Comparison of ENCODE assay signal across 10 mouse cellular contexts in the genomic region with DNA sequence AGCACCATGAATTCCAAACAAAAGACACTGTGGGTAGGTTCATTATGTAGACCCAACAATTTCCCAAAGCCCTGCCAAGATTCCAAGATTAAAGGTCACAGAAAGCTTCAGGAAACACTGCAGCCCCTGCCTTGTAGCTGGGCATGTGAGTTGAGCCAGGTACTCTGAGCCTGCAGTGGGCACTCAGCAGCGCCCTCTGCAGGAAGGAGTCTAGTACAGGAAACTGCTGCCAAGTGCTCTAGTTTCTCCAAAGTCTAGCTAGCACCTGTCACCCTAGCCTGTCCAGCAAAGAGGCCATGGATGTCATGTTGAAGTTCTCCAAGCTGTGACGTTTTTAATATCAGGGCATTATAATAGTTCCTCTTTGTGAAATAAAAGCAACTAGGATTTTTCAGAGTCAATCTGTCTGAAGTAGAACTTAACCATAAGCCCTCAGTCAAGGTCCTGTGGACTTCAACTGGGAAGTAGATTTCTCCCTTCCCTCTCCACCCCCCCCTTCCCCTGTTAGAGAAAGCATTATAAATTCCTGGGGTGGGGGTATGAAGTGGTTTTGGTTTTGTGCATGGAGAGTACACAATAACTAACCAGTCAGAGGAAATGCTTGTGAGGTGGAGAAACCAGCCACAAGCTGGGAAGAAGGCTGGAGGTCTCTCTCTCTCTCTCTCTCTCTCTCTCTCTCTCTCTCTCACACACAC. TPM values are rescaled to one million over a fixed set of nuclear protein-coding genes. Genes with fewer than 3 reads are reported as not detected.
DNase-seq lines count a peak whose midpoint lies in the region; ATAC-seq and TF ChIP-seq lines count a peak whose summit lies in the region.
"Had no signal": no experiment of that assay in that cellular context is flagged by ENCODE, and none has a peak within 500 bp of the region (broad histone marks: within the 10 kb centered on the region; RNA-seq: fewer than 3 reads in every experiment).

No protein-coding gene starts in this region.

- dilution Hi-C loops in CH12.LX (cut with MboI; ENCODE audit: extremely low pct_ligation_motif_present, extremely low pct_unique_long_range_greater_than_20kb, low sequenced_read_pairs), result no loop called here

- peak; percentile 58 for TF ChIP-seq RAD21 in CH12.LX (IDR thresholded peaks at IDR 0.05; ENCODE audit: low read depth, low read length)

- TF ChIP-seq POLR2A in CH12.LX (IDR thresholded peaks at IDR 0.05; ENCODE audit: low read depth, low read length), result no peak

- no peak overlapping the region for H3K9ac ChIP-seq in CH12.LX (ENCODE audit: insufficient read depth, low read depth)
- H3K9ac ChIP-seq: embryonic facial prominence, embryonic 12.5 days had no signal

- H3K79me2 ChIP-seq in CH12.LX (replicated peaks; ENCODE audit: control insufficient read depth, extremely low read depth, insufficient read depth, poor library complexity, severe bottlenecking), result no peaks in the 10 kb centered on the region

- no peak overlapping the region for H3K4me3 ChIP-seq in gastrocnemius, adult 2 months
- no peak overlapping the region for H3K4me3 ChIP-seq in CH12.LX (replicated peaks in 1 of 3; ENCODE audit: low read depth in 2 of 3, low read length in 2 of 3, poor library complexity in 1 of 3)
- H3K4me3 ChIP-seq: embryonic facial prominence, embryonic 12.5 days had no signal

- in situ Hi-C loops in CH12.LX (cut with MboI; ENCODE audit: low pct_ligation_motif_present, low pct_unique_long_range_greater_than_20kb, low sequenced_read_pairs), result no loop called here

- no peak overlapping the region for H3K4me2 ChIP-seq in CH12.LX (ENCODE audit: insufficient read depth, low read depth, poor library complexity, severe bottlenecking)
- H3K4me2 ChIP-seq: embryonic facial prominence, embryonic 12.5 days had no signal

- intact Hi-C loops in gastrocnemius, adult 2 months (cut with DNase I), result loop anchor here (2.0 kb wide), 1 partner anchor 93 kb away; no protein-coding TSS in a partner anchor

- peaks cover 0 to 3% of the 10 kb centered on the region in 2 experiments for H3K36me3 ChIP-seq in CH12.LX (replicated peaks in 1 of 2; ENCODE audit: control insufficient read depth in 1 of 2, insufficient read depth in 1 of 2, low read length in 1 of 2)
- H3K36me3 ChIP-seq: embryonic facial prominence, embryonic 12.5 days had no signal

- peaks cover 0 to 22% of the 10 kb centered on the region in 2 experiments; a peak in 2 of 4 replicates for H3K4me1 ChIP-seq in CH12.LX (ENCODE audit: control insufficient read depth in 1 of 2, insufficient read depth in 2 of 2)

- peak; percentile 85 for TF ChIP-seq CTCF in gastrocnemius, adult 2 months (IDR thresholded peaks at IDR 0.05)
- peak; percentile 81 to 83 for TF ChIP-seq CTCF in CH12.LX (conservative IDR thresholded peaks at IDR 0.05 in 1 of 2, IDR thresholded peaks at IDR 0.05 in 1 of 2; ENCODE audit: low read depth in 2 of 2, low read length in 2 of 2)

- peak; percentile 79 for DNase-seq in gastrocnemius, adult 2 months
- no peak for DNase-seq in gastrocnemius, postnatal 25 days
- peak; percentile 71 for DNase-seq in CH12.LX (ENCODE audit: extremely low read depth)
- DNase-seq in c-Kit-positive CD71-positive TER-119-negative erythroid progenitor cells, embryonic 14.5 days (ENCODE audit: low read depth), result peak; percentile 32
- DNase-seq in heart, postnatal 4 days, result peak; percentile 53
- DNase-seq in urinary bladder, postnatal 14 days (ENCODE audit: low spot score), result no peak
- DNase-seq in urinary bladder, postnatal 4 days (ENCODE audit: low spot score in 2 of 2), result no peak

- H3K27me3 ChIP-seq in CH12.LX (replicated peaks), result peaks cover 24% of the 10 kb centered on the region

- H3K9me3 ChIP-seq in CH12.LX (replicated peaks; ENCODE audit: low read length), result no peaks in the 10 kb centered on the region
- H3K9me3 ChIP-seq: embryonic facial prominence, embryonic 12.5 days had no signal

- no peak overlapping the region for H3K27ac ChIP-seq in gastrocnemius, adult 2 months
- no peak overlapping the region for H3K27ac ChIP-seq in CH12.LX (ENCODE audit: insufficient read depth, low read depth)
- H3K27ac ChIP-seq: embryonic facial prominence, embryonic 12.5 days; macrophage had no signal

- TF ChIP-seq EP300 in CH12.LX (IDR thresholded peaks at IDR 0.05; ENCODE audit: low read length), result no peak

- ATAC-seq in megakaryocyte progenitor cell, adult 5-6 weeks (replicated peaks; ENCODE audit: poor library complexity), result peak; percentile 46; the same call in 1 of the 2 replicates

TF ChIP-seq in CH12.LX, 34 proteins besides CTCF, POLR2A, EP300 and RAD21:
- TF ChIP-seq SMC3 (IDR thresholded peaks at IDR 0.05; ENCODE audit: low read depth, low read length), result peak; percentile 83
- no peak for TF ChIP-seq USF1 (IDR thresholded peaks at IDR 0.05; ENCODE audit: low read depth, low read length)
- TF ChIP-seq RCOR1 (conservative IDR thresholded peaks at IDR 0.05; ENCODE audit: low read depth, low read length), result no peak
- TF ChIP-seq ZNF384 (IDR thresholded peaks at IDR 0.05; ENCODE audit: low read depth, low read length), result no peak
- TF ChIP-seq ELF1 (IDR thresholded peaks at IDR 0.05; ENCODE audit: low read depth, low read length), result peak; percentile 10; the same call in 1 of the 2 replicates
- TF ChIP-seq ZC3H11A (IDR thresholded peaks at IDR 0.05; ENCODE audit: low read depth, low read length), result 0 out of 2 replicates have a peak, but pooled peaks have one; percentile 5
- TF ChIP-seq GABPA (IDR thresholded peaks at IDR 0.05; ENCODE audit: insufficient replicate concordance, low read depth, low read length), result no peak
- no peak for TF ChIP-seq MXI1 (IDR thresholded peaks at IDR 0.05; ENCODE audit: low read depth, low read length)
- no peak for TF ChIP-seq ETS1 (conservative IDR thresholded peaks at IDR 0.05; ENCODE audit: low read depth, low read length)
- no peak for TF ChIP-seq JUN (IDR thresholded peaks at IDR 0.05; ENCODE audit: insufficient read depth, low read depth, low read length)
- no peak for TF ChIP-seq USF2 (conservative IDR thresholded peaks at IDR 0.05; ENCODE audit: low read depth, low read length)
- no peak for TF ChIP-seq TCF12 (IDR thresholded peaks at IDR 0.05; ENCODE audit: low read depth, low read length)

RNA-seq across cellular contexts. Expression of gene Pitpnm3, which starts 9.8 kb away (rescaled TPM):
- 1 to 10 TPM; 1.7 to 2.2 TPM for total RNA-seq in gastrocnemius, adult 2 months (2021)
- total RNA-seq in gastrocnemius, postnatal 25 days (2021), result 1 to 10 TPM; 1.8 to 2.6 TPM
- total RNA-seq in CH12.LX (2012; rRNA removed) (0.04 and 0.59 TPM in 2 replicates), CH12.LX (2014; rRNA removed) (0.08 TPM in 1 of 2 replicates, not detected in the other)
- 0.31 and 0.35 TPM in 2 replicates for polyA plus RNA-seq in CH12.LX (2012; ENCODE audit: insufficient read length, low read depth)
- total RNA-seq in heart, postnatal 4 days (2021), result 1 to 10 TPM; 1.7 TPM
- total RNA-seq in megakaryocyte progenitor cell, adult 5-6 weeks (2015), result not detected in 2 replicates
- total RNA-seq in megakaryocyte progenitor cell, adult 5-6 weeks (2017), result not detected in 2 replicates
- polyA plus RNA-seq: macrophage had no signal

Comparison
In these comparisons a context has a peak if more than half of its experiments do, and no peak if none do; other contexts are left out.
1. DNase-seq: peak in gastrocnemius, adult 2 months (single experiment), CH12.LX (single experiment), c-Kit-positive CD71-positive TER-119-negative erythroid progenitor cells, embryonic 14.5 days (single experiment) and heart, postnatal 4 days (single experiment); none in gastrocnemius, postnatal 25 days (single experiment), urinary bladder, postnatal 14 days (single experiment) and urinary bladder, postnatal 4 days (0 of 2).